Mouse (Mus musculus): Measurements from ENCODE around the gene Vmp1. TPM values are rescaled to one million over a fixed set of nuclear protein-coding genes. Genes with fewer than 3 reads are reported as not detected.

The Vmp1 gene
- total RNA-seq, 4 experiments from 2014 or later: 99.8 to 209 (median 138) TPM

GRCm38 (mm10) chr11:86629941-86630340, 53.7 kb downstream of the Vmp1 start:
- peak; percentile 76 for DNase-seq

DNA sequence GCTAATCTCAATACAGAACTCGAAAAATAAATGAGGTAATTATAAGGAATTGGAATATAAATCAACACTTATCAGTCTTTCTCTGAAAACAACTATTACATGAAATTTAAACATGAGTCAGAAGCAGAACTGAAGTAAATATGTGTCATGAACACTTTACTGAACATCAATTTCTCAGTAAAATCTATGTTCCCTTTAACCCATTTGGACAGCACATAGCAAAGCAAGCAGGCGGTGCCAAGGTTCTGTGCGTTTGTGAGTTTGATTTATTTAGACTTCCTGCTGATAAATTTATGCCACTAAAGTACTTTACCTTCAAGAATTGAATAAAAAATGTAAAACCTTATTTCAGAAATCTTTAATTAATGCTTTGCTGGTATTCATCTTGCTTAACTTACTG, 54.2 kb downstream of the Vmp1 start:
- DNase-seq: peak; percentile 64

GRCm38 (mm10) chr11:86628448-86628847, 55.2 kb downstream of the Vmp1 start:
- no peak for DNase-seq

- DNase-seq: no peak
These were observed 56.0 kb downstream of the Vmp1 start for GRCm38 (mm10) chr11:86627649-86628048.

GRCm38 (mm10) chr11:86626714-86627113, 56.9 kb downstream of the Vmp1 start:
- no peak for DNase-seq

DNA sequence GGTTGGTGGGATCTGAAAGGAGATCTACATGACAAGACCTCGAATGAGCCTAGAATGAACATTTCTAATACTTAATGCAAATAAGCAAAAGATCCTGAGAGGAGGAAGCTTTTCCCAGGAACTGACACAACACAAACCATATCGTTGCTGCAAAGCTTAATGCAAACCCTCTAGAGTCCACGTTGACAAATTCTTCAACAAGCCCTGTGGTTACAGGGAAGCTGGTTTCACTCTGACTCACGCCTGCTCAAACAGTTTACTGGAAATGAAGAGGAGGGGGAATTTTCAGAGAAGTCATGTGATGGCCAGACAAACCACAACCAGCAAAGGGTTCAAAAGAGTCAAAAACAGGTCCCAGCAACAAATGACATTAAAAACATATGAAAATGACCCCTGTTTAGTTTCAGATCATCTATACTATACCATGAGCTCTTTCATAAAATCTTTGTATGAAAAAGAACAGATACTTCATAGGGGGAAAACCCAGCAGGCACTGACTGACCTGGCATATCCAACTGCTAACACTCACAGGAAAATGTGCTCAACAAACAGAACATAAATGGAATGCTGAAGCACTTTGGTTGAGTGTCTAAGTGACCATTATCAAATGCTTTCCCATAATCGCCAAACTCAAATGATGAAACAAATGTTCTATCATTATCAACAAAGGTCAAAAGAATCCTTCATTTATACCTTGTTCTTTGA, 59.2 kb downstream of the Vmp1 start:
- no peak for DNase-seq

GRCm38 (mm10) chr11:86623402-86624010, 60.1 kb downstream of the Vmp1 start:
- no peak for DNase-seq

- no peak for DNase-seq
These were observed 61.3 kb downstream of the Vmp1 start for GRCm38 (mm10) chr11:86622191-86622912.

DNA sequence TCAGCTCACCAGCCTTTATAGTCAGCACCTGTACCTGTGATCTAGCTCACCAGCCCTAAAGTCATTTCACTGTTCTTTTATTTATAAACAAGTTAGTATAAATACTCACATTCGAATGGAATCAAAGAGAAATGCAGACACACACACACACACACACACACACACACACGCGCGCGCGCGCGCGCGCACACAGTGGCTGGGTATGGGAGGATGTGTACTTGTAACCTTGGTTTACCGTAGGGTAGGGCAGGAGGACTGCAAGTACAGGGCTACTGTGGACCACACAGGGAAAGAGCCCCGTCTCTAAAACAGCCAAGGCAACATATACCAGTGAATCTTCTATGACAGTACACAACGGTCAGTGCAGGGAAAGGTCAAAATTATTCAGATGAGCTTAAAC, 62.5 kb downstream of the Vmp1 start:
- DNase-seq: no peak

- DNase-seq: no peak
These were observed 64.9 kb downstream of the Vmp1 start for GRCm38 (mm10) chr11:86618548-86619335.

DNA sequence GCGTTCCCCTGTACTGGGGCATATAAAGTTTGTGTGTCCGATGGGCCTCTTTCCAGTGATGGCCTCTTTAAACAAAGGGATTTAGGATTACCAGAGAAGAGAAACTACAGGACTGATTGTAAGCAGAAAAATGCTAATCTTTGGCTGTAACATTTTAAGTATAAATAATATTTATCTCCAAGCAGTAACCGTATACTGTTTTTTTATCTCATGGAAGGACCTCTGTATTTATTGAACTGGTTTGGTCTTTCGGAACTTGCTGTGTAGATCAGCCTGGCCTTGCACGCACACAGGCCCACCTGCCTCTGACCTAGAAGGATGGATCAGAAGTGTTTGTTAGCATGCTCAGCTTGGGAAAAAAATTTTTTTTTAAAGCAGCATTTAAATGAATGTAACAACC, 69.0 kb downstream of the Vmp1 start:
- DNase-seq: no peak

- DNase-seq: no peak
These were observed 69.5 kb downstream of the Vmp1 start for GRCm38 (mm10) chr11:86614056-86614530.

DNA sequence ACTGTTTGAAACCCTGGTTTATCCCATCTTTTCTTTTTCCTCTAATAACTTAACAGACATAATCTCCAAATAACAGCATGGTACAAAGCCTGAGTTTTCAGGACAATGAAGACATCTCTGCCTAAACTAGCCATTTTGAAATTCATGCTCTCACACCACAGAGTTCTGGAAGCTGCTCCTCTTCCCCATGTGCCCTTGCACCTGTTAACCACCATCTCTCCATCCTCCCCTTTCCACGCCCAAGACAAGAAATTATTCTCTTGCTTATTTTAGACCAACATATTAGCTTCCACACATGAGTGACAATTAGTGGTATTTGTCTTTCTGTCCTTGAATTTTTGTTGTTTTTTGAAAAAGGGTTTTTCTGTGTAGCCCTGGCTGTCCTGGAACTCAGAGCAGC, 71.6 kb downstream of the Vmp1 start:
- DNase-seq: no peak

DNA sequence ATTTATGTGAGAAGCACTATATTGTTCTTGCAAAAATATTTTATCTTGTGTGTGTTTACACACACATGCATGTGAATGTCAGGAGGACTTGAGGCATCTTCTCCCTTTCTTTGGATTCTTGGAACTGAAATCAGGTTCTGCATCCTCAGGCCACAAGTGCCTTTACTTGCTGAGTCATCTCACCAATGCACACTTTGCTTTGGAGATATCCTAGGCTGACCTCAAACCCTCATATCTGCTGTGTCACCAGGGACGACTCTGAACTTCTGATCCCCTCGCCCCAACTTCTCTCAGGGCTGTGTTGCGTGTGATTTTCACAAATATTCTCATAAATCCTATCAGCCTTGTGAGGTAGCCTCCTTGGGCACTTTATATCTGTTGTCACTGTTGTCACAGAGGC, 73.4 kb downstream of the Vmp1 start:
- no peak for DNase-seq

DNA sequence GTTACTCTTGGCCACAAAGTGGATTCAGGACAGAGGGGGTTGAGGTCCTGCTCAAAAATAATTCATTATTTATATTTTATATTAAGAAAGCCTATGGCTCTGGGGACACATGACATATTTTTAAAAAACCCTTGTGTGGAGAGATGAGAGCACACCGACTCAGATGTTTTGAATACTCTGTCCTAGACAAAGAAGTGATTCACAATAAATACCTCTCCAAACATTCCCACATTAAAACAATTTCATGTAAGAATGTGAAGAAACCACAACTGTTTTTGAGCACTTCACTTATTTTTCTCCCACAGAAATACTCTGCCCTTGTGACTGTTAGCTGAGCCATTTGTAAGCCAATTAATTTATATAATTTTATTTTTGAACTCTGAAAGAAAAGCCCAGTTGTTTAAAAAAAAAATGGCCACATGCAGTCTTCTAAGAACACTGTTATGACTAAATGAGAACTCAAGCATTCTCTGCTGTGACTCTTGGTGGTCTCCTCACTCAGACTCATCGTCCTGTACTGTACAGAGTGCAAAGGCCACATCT, 75.8 kb downstream of the Vmp1 start:
- DNase-seq: no peak

GRCm38 (mm10) chr11:86606621-86607339, 76.9 kb downstream of the Vmp1 start:
- DNase-seq: no peak

DNA sequence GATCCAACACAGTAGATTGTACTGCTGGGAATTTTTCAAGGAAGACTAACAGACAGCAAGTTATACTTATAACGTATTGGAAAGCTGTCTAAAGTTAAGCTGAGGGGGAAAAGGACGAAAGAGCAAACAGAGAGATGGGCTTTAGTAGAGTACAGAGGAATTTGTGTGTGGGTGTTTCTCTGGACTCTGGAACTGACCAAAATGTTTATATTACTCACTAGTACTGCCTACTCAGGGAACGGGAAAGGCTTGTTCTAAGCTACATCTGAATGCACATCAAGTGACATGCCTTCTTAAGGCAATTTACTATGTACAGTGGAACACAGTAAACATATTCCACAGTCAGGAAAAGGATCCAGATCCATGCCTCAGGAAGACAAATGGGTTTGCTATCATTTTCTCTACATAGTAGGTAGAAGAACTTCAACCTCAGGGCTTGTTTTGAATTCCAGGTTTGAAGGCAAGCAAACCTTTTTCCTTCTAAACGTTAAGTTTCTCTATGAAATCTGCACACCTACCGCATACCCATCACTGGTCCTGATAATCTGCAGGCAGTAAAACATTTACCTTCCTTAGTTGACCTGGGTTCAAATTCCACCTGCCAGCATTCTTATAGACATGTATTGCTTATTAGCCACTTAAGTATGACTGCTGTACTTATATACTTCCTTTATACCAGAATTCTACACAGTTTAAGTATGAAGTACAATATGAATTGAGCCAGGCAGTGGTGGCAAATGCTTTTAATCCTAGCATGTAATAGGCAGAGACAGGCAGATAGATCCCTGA, 78.7 kb downstream of the Vmp1 start:
- no peak for DNase-seq

GRCm38 (mm10) chr11:86604289-86604688, 79.3 kb downstream of the Vmp1 start:
- no peak for DNase-seq

- DNase-seq: no peak
These were observed 79.9 kb downstream of the Vmp1 start for GRCm38 (mm10) chr11:86603719-86604118.

DNA sequence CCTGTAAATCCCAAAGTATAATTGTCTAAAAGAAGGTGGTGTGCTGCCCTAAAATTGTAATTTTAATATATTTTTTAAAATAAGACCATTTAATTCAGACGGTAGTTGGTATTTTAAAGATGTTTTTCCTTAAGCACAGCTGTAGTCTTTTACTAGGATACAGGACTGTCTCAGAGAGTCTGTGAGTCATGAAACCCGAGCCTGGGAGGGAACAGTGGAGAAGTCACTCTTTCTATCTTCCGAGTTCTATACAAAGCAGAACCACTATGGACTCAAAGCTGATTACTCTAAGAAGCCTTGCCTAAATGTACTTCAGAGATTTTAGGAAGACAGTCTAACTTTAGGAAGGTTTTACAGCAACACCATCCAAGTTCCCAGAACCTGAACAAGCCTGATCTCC, 81.5 kb downstream of the Vmp1 start:
- no peak for DNase-seq

GRCm38 (mm10) chr11:86600209-86600557, 83.5 kb downstream of the Vmp1 start:
- no peak for DNase-seq

All from adrenal gland, adult 8-10 months (tissue).